Mouse (Mus musculus) intestine, postnatal 0 days (tissue): ENCODE measurements at regions not wholly inside any gene's neighbourhood (a gene's known extent, or its start where the extent isn't known, plus 50 kb on each side); places are given as distances from the start of the nearest gene placed in this dataset.
A peak's percentile ranks its signal among the peaks of the same experiment; 100 is the strongest.

Experiments used
- ATAC-seq: fragments of 200-750 bp; cut with Nextera tagmentation; 2 replicates; pipeline ENCODE4 v1.8.0; 2017; ENCODE audit warnings: mild to moderate bottlenecking, moderate TSS enrichment, moderate library complexity
- H3K27ac ChIP-seq: fragments of 300-500 bp; sonication (generic); 2 replicates; pipeline ENCODE4 v1.5.1; 2014; ENCODE audit warnings: mild to moderate bottlenecking, low read depth, low read length, moderate library complexity
- H3K27me3 ChIP-seq: fragments of 300-500 bp; sonication (generic); replicated peaks from 2 replicates; pipeline ENCODE4 v1.6.1; 2014; ENCODE audit warnings: low read length, mixed read lengths; ENCODE audit not compliant: control insufficient read depth, insufficient read depth
- H3K36me3 ChIP-seq: fragments of 300-500 bp; sonication (generic); 2 replicates; pipeline ENCODE4 v1.6.1; 2014; ENCODE audit warnings: mild to moderate bottlenecking, moderate library complexity; ENCODE audit not compliant: control insufficient read depth, insufficient read depth
- H3K4me1 ChIP-seq: fragments of 300-500 bp; sonication (generic); replicated peaks from 2 replicates; pipeline ENCODE4 v1.6.1; 2014; ENCODE audit warnings: antibody characterized with exemption, low read length, mixed read lengths; ENCODE audit not compliant: control insufficient read depth, insufficient read depth
- H3K4me2 ChIP-seq: fragments of 300-500 bp; sonication (generic); replicated peaks from 2 replicates; pipeline ENCODE4 v1.6.1; 2014; ENCODE audit warnings: low read depth, mild to moderate bottlenecking, moderate library complexity
- H3K4me3 ChIP-seq: fragments of 300-500 bp; sonication (generic); 2 replicates; pipeline ENCODE4 v1.5.1; 2014; ENCODE audit warnings: low read depth, low read length
- H3K9ac ChIP-seq: fragments of 300-500 bp; sonication (generic); 2 replicates; pipeline ENCODE4 v1.6.1; 2014; ENCODE audit warnings: mild to moderate bottlenecking, low read depth, low read length
- H3K9me3 ChIP-seq: fragments of 300-500 bp; sonication (generic); 2 replicates; pipeline ENCODE4 v1.6.1; 2016; ENCODE audit warnings: mixed run types; ENCODE audit not compliant: control insufficient read depth
- CTCF ChIP-seq: sonication (generic); IDR thresholded peaks from 2 replicates; pipeline ENCODE4 v1.5.1; 2016; ENCODE audit warnings: low read depth, mild to moderate bottlenecking, control low read depth, antibody characterized with exemption, moderate library complexity
- WGBS: fragments of 180-500 bp; shearing (Covaris S2); extraction: QIAGEN DNeasy Blood & Tissue Kit; methylation state at CpG from one replicate; pipeline ENCODE4 v1.1.7; 2014; 5-methylcytosine and 5-hydroxymethylcytosine counted together

DNA sequence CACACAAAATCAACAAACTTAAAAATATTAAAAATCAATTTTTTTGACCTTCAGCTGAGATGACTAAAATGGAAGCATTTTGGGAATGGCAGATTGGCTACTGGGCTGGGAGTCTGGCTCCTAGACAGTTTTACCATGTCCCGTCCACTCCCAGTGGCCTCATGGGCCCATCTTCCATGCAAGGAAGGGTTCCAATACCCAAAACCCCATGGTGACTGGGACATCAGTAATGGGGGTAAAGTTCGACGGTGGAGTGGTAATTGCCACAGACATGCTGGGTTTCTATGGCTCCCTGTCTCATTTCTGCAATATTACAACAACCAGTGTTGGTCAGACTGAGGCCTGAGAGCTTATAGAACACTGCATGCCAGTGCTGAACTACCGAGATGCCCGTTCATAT, 82.2 kb downstream of the Il20rb start:
- H3K4me3 ChIP-seq = no peak overlapping the region
- no peak for ATAC-seq

GRCm38 (mm10) chr9:100400366-100400765, 86.2 kb downstream of the Il20rb start:
- H3K36me3 ChIP-seq = no peaks in the 10 kb centered on the region
- no peaks in the 10 kb centered on the region for H3K27me3 ChIP-seq
- H3K4me1 ChIP-seq = no peaks in the 10 kb centered on the region
- H3K4me2 ChIP-seq = no peak overlapping the region
- H3K4me3 ChIP-seq = no peak overlapping the region
- no peak overlapping the region for H3K9ac ChIP-seq
- no peak overlapping the region for H3K27ac ChIP-seq
- WGBS = 16% methylated on average over 8 of the region's 8 CpGs
- ATAC-seq = no peak
- TF ChIP-seq CTCF = peak; percentile 75
- no peaks in the 10 kb centered on the region for H3K9me3 ChIP-seq

More for the DNA sequence above, 82.2 kb downstream of the Il20rb start:
- Histone ChIP-seq H3K27me3 (no peaks in the 10 kb centered on the region), H3K9me3 (no peaks in the 10 kb centered on the region), H3K4me1 (no peaks in the 10 kb centered on the region), H3K9ac (no peak overlapping the region), H3K36me3 (no peaks in the 10 kb centered on the region), H3K27ac (no peak overlapping the region), H3K4me2 (no peak overlapping the region)
- WGBS = 94% methylated on average over 5 of the region's 5 CpGs
- TF ChIP-seq CTCF = no peak

DNA sequence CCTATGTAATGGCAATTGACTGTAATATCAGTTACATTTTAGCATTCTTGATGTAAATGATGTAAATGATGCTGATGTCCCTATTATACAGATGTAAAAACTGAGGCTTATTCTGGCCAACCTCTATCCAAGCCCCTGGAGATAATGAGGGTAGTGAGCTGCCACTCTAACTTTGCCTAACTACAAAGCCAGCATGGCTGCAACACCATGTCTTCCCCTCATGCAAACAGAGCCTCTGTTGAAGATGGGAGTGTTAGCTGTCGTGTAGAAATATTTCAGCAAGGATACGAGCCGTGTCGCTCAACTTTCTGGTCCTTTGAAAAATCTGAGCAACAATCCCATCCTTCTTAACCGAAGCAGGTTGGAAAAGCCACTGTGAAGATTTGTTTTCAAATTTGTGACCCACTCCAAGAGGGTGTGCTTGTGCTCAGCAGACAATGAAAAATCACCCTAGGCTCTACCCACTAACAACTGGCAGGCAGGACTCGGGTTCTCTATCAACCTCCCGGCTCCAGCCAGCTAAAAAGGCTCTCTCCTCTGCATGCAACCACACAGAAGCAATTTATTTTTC, 90.2 kb downstream of the Il20rb start:
- Histone ChIP-seq H3K27ac (no peak overlapping the region), H3K9me3 (no peaks in the 10 kb centered on the region), H3K9ac (no peak overlapping the region), H3K4me3 (no peak overlapping the region), H3K27me3 (no peaks in the 10 kb centered on the region), H3K4me2 (no peak overlapping the region), H3K4me1 (no peaks in the 10 kb centered on the region), H3K36me3 (no peaks in the 10 kb centered on the region)
- no peak for ATAC-seq
- 86% methylated on average over 7 of the region's 7 CpGs for WGBS
- no peak for TF ChIP-seq CTCF

GRCm38 (mm10) chr9:100395711-100396110, 90.9 kb downstream of the Il20rb start:
- Histone ChIP-seq H3K4me3 (no peak overlapping the region), H3K9ac (no peak overlapping the region), H3K4me1 (no peaks in the 10 kb centered on the region), H3K27ac (no peak overlapping the region), H3K36me3 (no peaks in the 10 kb centered on the region), H3K4me2 (no peak overlapping the region), H3K9me3 (no peaks in the 10 kb centered on the region), H3K27me3 (no peaks in the 10 kb centered on the region)
- peak; percentile 93 for TF ChIP-seq CTCF
- ATAC-seq = no peak
- 6% methylated on average over 5 of the region's 5 CpGs for WGBS

GRCm38 (mm10) chr9:100394632-100395031, 92.0 kb downstream of the Il20rb start:
- no peaks in the 10 kb centered on the region for H3K9me3 ChIP-seq
- no peak overlapping the region for H3K4me2 ChIP-seq
- H3K4me3 ChIP-seq = no peak overlapping the region
- H3K9ac ChIP-seq = no peak overlapping the region
- WGBS = 61% methylated on average over 1 of the region's 1 CpGs
- H3K36me3 ChIP-seq = no peaks in the 10 kb centered on the region
- H3K27ac ChIP-seq = no peak overlapping the region
- no peak for TF ChIP-seq CTCF
- no peaks in the 10 kb centered on the region for H3K27me3 ChIP-seq
- ATAC-seq = no peak
- no peaks in the 10 kb centered on the region for H3K4me1 ChIP-seq

- TF ChIP-seq CTCF = no peak
- no peak overlapping the region for H3K9ac ChIP-seq
- no peak for ATAC-seq
- H3K4me2 ChIP-seq = no peak overlapping the region
- WGBS = 70% methylated on average over 5 of the region's 5 CpGs
- H3K27me3 ChIP-seq = no peaks in the 10 kb centered on the region
- H3K4me3 ChIP-seq = no peak overlapping the region
- H3K4me1 ChIP-seq = no peaks in the 10 kb centered on the region
- no peak overlapping the region for H3K27ac ChIP-seq
- H3K36me3 ChIP-seq = no peaks in the 10 kb centered on the region
- no peaks in the 10 kb centered on the region for H3K9me3 ChIP-seq
Measured at GRCm38 (mm10) chr9:100394166-100394565, 92.4 kb downstream of the Il20rb start.

- 36% methylated on average over 1 of the region's 1 CpGs for WGBS
- H3K9me3 ChIP-seq = no peaks in the 10 kb centered on the region
- H3K27ac ChIP-seq = no peak overlapping the region
- no peak overlapping the region for H3K4me2 ChIP-seq
- no peaks in the 10 kb centered on the region for H3K36me3 ChIP-seq
- H3K4me3 ChIP-seq = no peak overlapping the region
- H3K9ac ChIP-seq = no peak overlapping the region
- no peaks in the 10 kb centered on the region for H3K27me3 ChIP-seq
- TF ChIP-seq CTCF = no peak
- no peaks in the 10 kb centered on the region for H3K4me1 ChIP-seq
- no peak for ATAC-seq
Measured at GRCm38 (mm10) chr9:100392262-100392661, 94.3 kb downstream of the Il20rb start.
